Mouse (Mus musculus) spleen, adult 12 weeks (tissue): Measurements from ENCODE around the gene Pofut1.

Source experiments
- DNase-seq: peaks from one replicate; pipeline ENCODE4 v3.0.0; 2022; ENCODE audit warnings: low spot score

Gene Pofut1

GRCm38 (mm10) chr2:153290938-153291928, 49.9 kb downstream of the Pofut1 start, which contains the start of gene Kif3b:
TSS of gene Kif3b (plus strand) at chr2:153291413.
- peak; percentile 76 for DNase-seq

- DNase-seq: peak; percentile 21
These were observed 51.0 kb downstream of the Pofut1 start for GRCm38 (mm10) chr2:153292305-153292861.

- no peak for DNase-seq
These were observed 53.9 kb downstream of the Pofut1 start for GRCm38 (mm10) chr2:153295196-153295595.

- no peak for DNase-seq
These were observed 56.4 kb downstream of the Pofut1 start for GRCm38 (mm10) chr2:153297771-153298170.

- DNase-seq: no peak
These were observed 57.1 kb downstream of the Pofut1 start for GRCm38 (mm10) chr2:153298460-153298859.

GRCm38 (mm10) chr2:153298863-153299262, 57.5 kb downstream of the Pofut1 start:
- no peak for DNase-seq

- DNase-seq: no peak
These were observed 59.8 kb downstream of the Pofut1 start for GRCm38 (mm10) chr2:153301123-153301522.

- DNase-seq: no peak
These were observed 63.9 kb downstream of the Pofut1 start for GRCm38 (mm10) chr2:153305240-153305639.

- no peak for DNase-seq
These were observed 67.3 kb downstream of the Pofut1 start for GRCm38 (mm10) chr2:153308586-153308985.

- no peak for DNase-seq
These were observed 67.8 kb downstream of the Pofut1 start for GRCm38 (mm10) chr2:153309106-153309505.

- no peak for DNase-seq
These were observed 68.9 kb downstream of the Pofut1 start for GRCm38 (mm10) chr2:153310228-153310627.

GRCm38 (mm10) chr2:153312884-153313283, 71.6 kb downstream of the Pofut1 start:
- no peak for DNase-seq

GRCm38 (mm10) chr2:153318408-153318807, 77.1 kb downstream of the Pofut1 start:
- DNase-seq: no peak

- no peak for DNase-seq
These were observed 77.8 kb downstream of the Pofut1 start for GRCm38 (mm10) chr2:153319036-153319643.
